Mouse (Mus musculus): ENCODE measurements at regions not wholly inside any gene's neighbourhood (a gene's known extent, or its start where the extent isn't known, plus 50 kb on each side); places are given as distances from the start of the nearest gene placed in this dataset.

DNA sequence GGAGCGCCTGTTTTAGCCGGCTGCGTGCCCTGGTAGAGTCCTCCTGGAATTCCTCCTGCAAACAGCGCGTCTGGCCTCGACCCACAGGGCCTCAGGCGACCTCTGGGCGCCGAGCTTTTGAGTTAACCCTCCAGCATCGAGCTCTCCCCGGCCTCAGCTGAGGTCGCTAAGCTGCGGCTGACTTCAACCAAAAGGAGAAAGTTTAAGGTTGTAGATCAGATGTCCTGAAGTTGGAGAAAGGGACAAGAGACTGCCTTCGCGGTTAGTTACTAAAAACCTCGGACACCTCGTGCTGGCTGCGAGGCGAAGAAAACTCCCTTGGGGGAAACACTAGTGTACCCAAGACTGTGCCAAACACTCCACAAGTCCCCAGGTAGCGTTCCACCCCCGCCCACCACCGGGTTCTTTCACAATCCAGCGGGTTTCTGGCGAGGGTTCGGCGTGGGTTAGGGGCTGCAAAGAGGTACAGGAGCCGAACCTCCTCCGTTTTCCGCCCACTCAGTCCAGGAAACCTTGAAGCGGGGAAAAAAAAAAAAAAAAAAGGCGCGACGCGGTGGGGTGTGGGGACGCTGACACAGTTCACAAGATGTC is 78.9 kb downstream of the Kcnrg start:
- Histone ChIP-seq H3K36me3 (replicated peaks) (no peaks in the 10 kb centered on the region), H3K27me3 (ENCODE audit: insufficient read depth, low read length) (no peaks in the 10 kb centered on the region), H3K9me3 (replicated peaks) (peaks cover 6% of the 10 kb centered on the region; the same call in 1 of the 2 replicates), H3K4me3 (ENCODE audit: low read depth, low read length) (peak overlapping the region; percentile 73; the same call in 1 of the 2 replicates), H3K4me1 (ENCODE audit: insufficient read depth, low read depth, low read length) (peaks cover 73% of the 10 kb centered on the region)
- ATAC-seq (ENCODE audit: extremely low read depth, insufficient number of reproducible peaks, low FRiP score, poor library complexity, severe bottlenecking) = no peak
- TF ChIP-seq GATA1 (IDR thresholded peaks at IDR 0.05; ENCODE audit: borderline replicate concordance, low read length) (no peak), POLR2AphosphoS5 (IDR thresholded peaks at IDR 0.05; ENCODE audit: insufficient replicate concordance, low read depth, low read length) (no peak), TAL1 (conservative IDR thresholded peaks at IDR 0.05; ENCODE audit: low read depth, low read length) (no peak), GATA2 (IDR thresholded peaks at IDR 0.05; ENCODE audit: borderline replicate concordance, low read depth, low read length) (no peak), CTCF (IDR thresholded peaks at IDR 0.05; ENCODE audit: low read depth, low read length) (no peak)
- DNase-seq (ENCODE audit: low spot score) = peak; percentile 30

DNA sequence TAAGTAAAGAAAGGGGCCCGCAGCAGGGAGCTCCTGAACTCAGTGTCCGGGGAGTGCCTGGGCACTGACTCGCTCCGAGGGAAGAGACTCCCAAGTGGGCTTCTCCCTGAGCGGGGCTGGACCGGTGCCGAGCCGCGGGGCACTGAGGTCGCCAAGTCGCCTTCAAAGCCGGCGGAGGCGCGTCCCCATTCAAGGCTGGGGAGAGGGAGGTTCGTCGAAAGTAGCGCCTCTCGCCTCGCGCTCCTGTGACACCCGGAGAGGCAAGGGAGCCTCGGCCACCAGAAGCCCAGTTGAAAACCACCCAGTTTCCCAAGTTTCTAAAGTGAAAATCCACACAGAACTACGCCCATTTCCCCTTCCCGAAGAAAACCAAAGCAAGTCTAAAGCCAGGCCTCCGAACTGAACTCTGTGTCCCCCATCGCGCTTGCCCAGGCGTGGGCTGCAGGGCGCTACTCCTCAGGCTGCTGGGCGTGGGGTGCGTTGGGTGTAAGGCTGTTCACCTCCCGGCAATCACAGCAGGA is 79.6 kb downstream of the Kcnrg start:
- Histone ChIP-seq H3K9me3 (replicated peaks) (peaks cover 6% of the 10 kb centered on the region; the same call in 1 of the 2 replicates), H3K36me3 (replicated peaks) (no peaks in the 10 kb centered on the region), H3K4me1 (ENCODE audit: insufficient read depth, low read depth, low read length) (peaks cover 79% of the 10 kb centered on the region), H3K27me3 (ENCODE audit: insufficient read depth, low read length) (no peaks in the 10 kb centered on the region), H3K4me3 (ENCODE audit: low read depth, low read length) (peak overlapping the region; percentile 73)
- peak; percentile 64 for DNase-seq (ENCODE audit: low spot score)
- TF ChIP-seq GATA1 (IDR thresholded peaks at IDR 0.05; ENCODE audit: borderline replicate concordance, low read length) (no peak), POLR2AphosphoS5 (IDR thresholded peaks at IDR 0.05; ENCODE audit: insufficient replicate concordance, low read depth, low read length) (no peak)
- ATAC-seq (ENCODE audit: extremely low read depth, insufficient number of reproducible peaks, low FRiP score, poor library complexity, severe bottlenecking) = no peak

DNA sequence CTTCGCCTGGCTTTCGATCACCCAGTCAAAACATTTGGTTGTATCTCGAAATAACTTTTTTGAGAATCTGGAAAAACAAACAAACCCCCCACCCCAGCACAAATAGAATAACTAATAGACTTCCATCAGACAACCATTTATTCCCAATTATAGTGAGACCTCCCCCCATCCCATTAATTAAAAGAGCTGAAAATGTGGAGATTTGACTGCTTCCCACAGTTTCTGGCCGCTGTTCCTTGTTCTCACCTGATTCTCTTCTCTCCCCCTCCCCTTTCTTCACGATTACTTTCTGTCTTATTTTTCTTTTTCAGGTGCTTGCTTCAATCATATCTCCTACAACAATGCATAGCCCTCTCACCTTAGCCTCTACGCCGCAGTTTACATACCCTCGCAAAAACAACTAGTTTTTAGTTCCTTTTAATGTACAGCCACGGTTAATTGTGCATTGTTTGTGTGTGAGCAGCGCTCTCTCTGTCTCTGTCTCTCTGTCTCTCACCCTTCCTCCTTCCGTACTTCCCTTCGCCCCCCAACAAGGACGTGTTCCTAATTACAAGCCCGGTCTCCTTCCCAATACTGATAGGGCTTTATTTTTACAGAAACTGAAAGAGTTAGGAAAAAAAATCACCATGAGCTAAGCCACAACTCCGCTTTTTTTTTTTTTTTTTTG is 80.2 kb downstream of the Kcnrg start:
- Histone ChIP-seq H3K9me3 (replicated peaks) (peaks cover 6% of the 10 kb centered on the region; the same call in 1 of the 2 replicates), H3K4me3 (ENCODE audit: low read depth, low read length) (peak overlapping the region; percentile 73), H3K36me3 (replicated peaks) (no peaks in the 10 kb centered on the region), H3K27me3 (ENCODE audit: insufficient read depth, low read length) (no peaks in the 10 kb centered on the region), H3K4me1 (ENCODE audit: insufficient read depth, low read depth, low read length) (peaks cover 85% of the 10 kb centered on the region)
- ATAC-seq (ENCODE audit: extremely low read depth, insufficient number of reproducible peaks, low FRiP score, poor library complexity, severe bottlenecking) (no peak), DNase-seq (ENCODE audit: low spot score) (no peak)
- no peak for TF ChIP-seq GATA1 (IDR thresholded peaks at IDR 0.05; ENCODE audit: borderline replicate concordance, low read length)

DNA sequence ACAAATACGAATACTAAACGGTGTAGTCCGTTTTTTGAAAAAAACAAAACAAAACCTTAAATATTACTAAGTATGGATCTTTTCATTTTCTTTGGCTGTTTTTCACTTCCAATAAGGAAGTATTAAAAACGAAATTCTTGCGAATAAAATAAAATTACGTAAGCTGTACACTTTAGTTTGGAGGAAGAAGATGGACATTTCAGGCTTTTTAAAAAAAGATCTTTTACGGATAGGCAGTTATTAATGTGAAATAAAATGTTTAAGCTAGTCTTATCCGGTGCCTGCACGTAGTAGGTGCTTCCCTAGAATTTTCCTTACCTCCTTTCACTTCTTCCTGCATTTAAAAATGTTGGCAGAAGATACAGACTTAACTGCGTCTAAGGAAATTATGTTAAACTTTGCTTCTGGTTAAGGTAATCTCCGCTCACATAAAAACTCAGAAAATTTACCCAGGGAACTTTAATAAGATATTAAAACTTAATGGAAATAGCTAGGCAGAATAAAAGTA is 80.8 kb downstream of the Kcnrg start:
- no peak for DNase-seq (ENCODE audit: low spot score)
- H3K9me3 ChIP-seq (replicated peaks) = peaks cover 6% of the 10 kb centered on the region; the same call in 1 of the 2 replicates
- ATAC-seq (ENCODE audit: extremely low read depth, insufficient number of reproducible peaks, low FRiP score, poor library complexity, severe bottlenecking) = no peak
- no peak overlapping the region; the same call in 1 of the 2 replicates for H3K4me3 ChIP-seq (ENCODE audit: low read depth, low read length)
- H3K36me3 ChIP-seq (replicated peaks) = no peaks in the 10 kb centered on the region
- no peak for TF ChIP-seq CTCF (IDR thresholded peaks at IDR 0.05; ENCODE audit: low read depth, low read length)
- no peak for TF ChIP-seq GATA2 (IDR thresholded peaks at IDR 0.05; ENCODE audit: borderline replicate concordance, low read depth, low read length)
- TF ChIP-seq TAL1 (conservative IDR thresholded peaks at IDR 0.05; ENCODE audit: low read depth, low read length) = no peak
- no peak for TF ChIP-seq POLR2AphosphoS5 (IDR thresholded peaks at IDR 0.05; ENCODE audit: insufficient replicate concordance, low read depth, low read length)
- H3K27me3 ChIP-seq (ENCODE audit: insufficient read depth, low read length) = no peaks in the 10 kb centered on the region
- H3K4me1 ChIP-seq (ENCODE audit: insufficient read depth, low read depth, low read length) = peaks cover 88% of the 10 kb centered on the region

GRCm38 (mm10) chr14:61688666-61689065 is 81.4 kb downstream of the Kcnrg start:
- no peaks in the 10 kb centered on the region for H3K36me3 ChIP-seq (replicated peaks)
- peaks cover 6% of the 10 kb centered on the region; the same call in 1 of the 2 replicates for H3K9me3 ChIP-seq (replicated peaks)
- TF ChIP-seq TAL1 (conservative IDR thresholded peaks at IDR 0.05; ENCODE audit: low read depth, low read length) (no peak), CTCF (IDR thresholded peaks at IDR 0.05; ENCODE audit: low read depth, low read length) (no peak), POLR2AphosphoS5 (IDR thresholded peaks at IDR 0.05; ENCODE audit: insufficient replicate concordance, low read depth, low read length) (no peak), GATA1 (IDR thresholded peaks at IDR 0.05; ENCODE audit: borderline replicate concordance, low read length) (no peak), GATA2 (IDR thresholded peaks at IDR 0.05; ENCODE audit: borderline replicate concordance, low read depth, low read length) (no peak)
- ATAC-seq (ENCODE audit: extremely low read depth, insufficient number of reproducible peaks, low FRiP score, poor library complexity, severe bottlenecking) (no peak), DNase-seq (ENCODE audit: low spot score) (no peak)
- no peaks in the 10 kb centered on the region for H3K27me3 ChIP-seq (ENCODE audit: insufficient read depth, low read length)
- H3K4me3 ChIP-seq (ENCODE audit: low read depth, low read length) = no peak overlapping the region
- H3K4me1 ChIP-seq (ENCODE audit: insufficient read depth, low read depth, low read length) = peaks cover 85% of the 10 kb centered on the region

GRCm38 (mm10) chr14:61689281-61689680 is 82.0 kb downstream of the Kcnrg start:
- Histone ChIP-seq H3K27me3 (ENCODE audit: insufficient read depth, low read length) (no peaks in the 10 kb centered on the region), H3K36me3 (replicated peaks) (no peaks in the 10 kb centered on the region), H3K4me3 (ENCODE audit: low read depth, low read length) (no peak overlapping the region), H3K4me1 (ENCODE audit: insufficient read depth, low read depth, low read length) (peaks cover 79% of the 10 kb centered on the region), H3K9me3 (replicated peaks) (peaks cover 6% of the 10 kb centered on the region; the same call in 1 of the 2 replicates)
- ATAC-seq (ENCODE audit: extremely low read depth, insufficient number of reproducible peaks, low FRiP score, poor library complexity, severe bottlenecking) (no peak), DNase-seq (ENCODE audit: low spot score) (no peak)
- no peak for TF ChIP-seq GATA2 (IDR thresholded peaks at IDR 0.05; ENCODE audit: borderline replicate concordance, low read depth, low read length)

Data from G1E (cell line).